Mouse (Mus musculus): Measurements from ENCODE around the gene Rnaseh2a.
"Not testable (repeated sequence)": the region's sequence is repeated elsewhere in the genome, so short reads cannot be mapped to it uniquely, and the experiment has no call there.

The Rnaseh2a gene

DNA sequence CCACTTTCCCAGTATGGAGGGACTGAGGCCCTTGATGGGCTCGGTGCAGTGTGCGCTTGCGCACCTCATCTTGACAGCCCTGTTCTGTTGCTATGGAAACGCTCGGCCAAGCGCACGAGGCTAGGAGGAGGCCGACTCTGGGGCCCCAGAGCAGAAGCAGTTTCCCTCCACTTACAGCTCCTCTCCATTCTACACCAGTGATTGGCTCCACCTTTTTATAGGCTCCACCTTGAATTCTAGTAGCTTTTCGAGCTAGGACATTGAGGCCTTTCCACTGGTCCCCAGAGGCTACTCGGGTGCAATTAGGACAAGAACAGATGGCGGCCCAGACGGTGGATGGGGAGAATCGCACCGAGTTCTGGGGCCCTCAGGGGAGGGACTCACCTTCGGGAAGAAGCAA lies 34.7 kb downstream of the Rnaseh2a start:
- peak; percentile 86 for DNase-seq (ENCODE audit: low read depth, low spot score)

DNA sequence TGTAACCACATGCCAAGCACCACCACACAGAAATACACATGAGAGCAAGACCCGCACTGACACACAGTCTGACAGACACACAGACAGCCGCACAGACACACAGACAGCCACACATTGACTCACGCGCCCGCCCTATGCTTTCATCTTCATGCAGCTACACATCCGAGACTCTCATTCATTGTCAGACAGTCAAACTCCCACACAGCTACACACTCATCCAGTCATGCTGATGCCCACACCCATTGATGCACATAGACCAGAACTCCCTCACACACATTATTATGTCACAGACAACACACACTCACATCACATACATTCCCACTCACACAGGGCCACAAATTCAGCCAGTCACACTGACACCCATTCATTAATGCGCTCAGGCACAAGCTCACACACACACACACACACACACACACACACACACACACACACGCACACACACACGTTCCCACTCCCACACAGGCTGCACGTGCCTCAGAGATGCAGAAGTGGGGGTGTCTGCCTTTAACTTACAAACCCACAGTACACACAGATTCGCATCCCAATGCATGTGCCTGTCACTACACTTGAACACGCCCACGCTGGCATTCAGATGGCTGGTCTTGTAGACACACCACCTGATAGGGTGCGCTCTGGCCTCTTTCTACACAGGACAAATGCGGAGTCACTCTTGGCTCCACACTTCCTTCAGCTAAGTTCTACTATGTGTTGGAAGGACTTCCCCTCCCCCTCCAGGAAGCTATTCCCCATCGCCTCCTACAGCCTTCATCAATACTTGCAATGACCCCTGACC lies 35.6 kb downstream of the Rnaseh2a start:
- no peak for DNase-seq (ENCODE audit: low read depth, low spot score)

DNA sequence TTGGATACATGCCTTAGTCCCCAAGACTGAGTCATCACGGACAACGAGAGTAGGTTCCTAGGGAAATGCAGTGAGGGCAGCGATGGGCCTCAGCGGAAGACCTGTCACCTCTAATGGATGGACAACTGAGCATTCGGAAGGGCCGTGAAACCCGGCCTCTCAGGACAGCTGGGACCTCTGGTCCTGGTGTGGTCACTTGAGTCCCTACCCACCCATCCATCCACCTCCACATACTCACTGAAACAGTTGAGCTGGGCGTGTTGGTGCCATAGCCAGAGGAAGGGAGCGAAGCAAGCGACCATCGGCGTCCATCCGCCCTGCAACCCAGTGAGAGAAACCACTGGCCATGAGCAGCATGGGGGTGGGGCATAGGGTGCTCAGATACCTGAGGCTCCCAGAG lies 39.0 kb downstream of the Rnaseh2a start:
- no peak for DNase-seq (ENCODE audit: low read depth, low spot score)

- peak; percentile 83 for DNase-seq (ENCODE audit: low read depth, low spot score)
Measured at GRCm38 (mm10) chr8:84928456-84929306, 40.9 kb downstream of the Rnaseh2a start.

GRCm38 (mm10) chr8:84927513-84927912 lies 42.1 kb downstream of the Rnaseh2a start:
- no peak for DNase-seq (ENCODE audit: low read depth, low spot score)

- no peak for DNase-seq (ENCODE audit: low read depth, low spot score)
Measured at GRCm38 (mm10) chr8:84925557-84925956, 44.0 kb downstream of the Rnaseh2a start.

GRCm38 (mm10) chr8:84921596-84921995 lies 48.0 kb downstream of the Rnaseh2a start:
- DNase-seq (ENCODE audit: low read depth, low spot score) = no peak

DNA sequence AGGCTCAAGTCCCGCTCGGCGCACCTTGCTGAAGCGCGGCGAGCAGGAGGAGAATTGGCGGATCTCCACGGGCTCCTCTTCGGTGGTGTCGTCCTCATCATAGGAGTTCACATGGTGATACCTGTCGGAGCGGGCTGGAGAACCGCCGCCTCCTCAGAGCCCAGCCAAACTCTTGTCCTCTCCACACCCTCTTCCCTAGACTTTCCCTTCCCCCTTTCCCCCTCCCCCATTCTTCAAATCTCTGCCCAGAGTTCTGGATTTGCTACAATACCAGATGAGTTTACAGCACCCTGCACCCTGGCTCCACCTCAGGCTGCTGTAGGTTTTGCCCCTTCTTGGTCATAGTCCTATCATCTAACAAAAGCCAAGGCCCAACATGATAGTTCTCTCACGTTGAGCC lies 50.9 kb downstream of the Rnaseh2a start:
- no peak for DNase-seq (ENCODE audit: low read depth, low spot score)

DNA sequence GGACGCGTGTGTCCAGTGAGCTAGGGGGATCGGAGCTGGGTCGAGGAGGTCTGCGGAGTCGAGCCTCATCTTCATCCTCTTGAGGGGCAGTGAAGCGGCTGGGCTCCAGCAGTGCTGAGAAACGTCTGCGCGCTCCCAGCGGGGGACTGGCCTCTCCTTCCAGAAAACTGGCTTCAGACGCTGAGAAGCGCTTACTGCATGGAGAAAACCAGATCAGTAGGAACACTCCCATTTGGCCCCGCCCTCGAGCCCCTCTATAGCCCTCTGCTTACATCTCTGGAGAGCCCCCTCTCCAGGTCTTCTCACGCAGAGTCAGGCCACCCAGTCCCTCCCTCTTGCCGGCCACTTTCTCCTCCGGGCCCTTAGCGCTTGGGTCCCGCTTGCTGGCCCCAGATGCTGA lies 51.8 kb downstream of the Rnaseh2a start:
- DNase-seq (ENCODE audit: low read depth, low spot score) = no peak

DNA sequence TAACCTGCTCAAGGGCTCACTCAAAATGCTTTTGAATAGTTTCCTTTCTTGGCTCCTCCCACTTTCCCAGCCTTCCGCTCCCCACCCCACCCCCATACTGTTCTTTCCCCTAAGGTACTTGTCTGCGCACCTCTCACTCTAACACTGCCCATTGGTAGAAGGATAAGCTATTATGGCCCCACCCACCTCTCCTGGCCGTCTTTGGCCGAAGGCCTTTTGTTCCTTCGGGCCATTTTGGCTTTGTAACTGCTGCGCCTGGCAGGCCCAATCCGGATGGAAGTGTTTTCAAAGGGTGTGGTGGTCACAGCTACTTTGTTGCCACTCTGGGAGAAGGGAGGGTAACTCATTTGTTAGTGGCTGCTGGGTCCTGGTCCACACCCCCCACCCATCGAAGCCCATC lies 54.3 kb downstream of the Rnaseh2a start:
- no peak for DNase-seq (ENCODE audit: low read depth, low spot score)

GRCm38 (mm10) chr8:84913960-84914359 lies 55.6 kb downstream of the Rnaseh2a start:
- no peak for DNase-seq (ENCODE audit: low read depth, low spot score)

DNA sequence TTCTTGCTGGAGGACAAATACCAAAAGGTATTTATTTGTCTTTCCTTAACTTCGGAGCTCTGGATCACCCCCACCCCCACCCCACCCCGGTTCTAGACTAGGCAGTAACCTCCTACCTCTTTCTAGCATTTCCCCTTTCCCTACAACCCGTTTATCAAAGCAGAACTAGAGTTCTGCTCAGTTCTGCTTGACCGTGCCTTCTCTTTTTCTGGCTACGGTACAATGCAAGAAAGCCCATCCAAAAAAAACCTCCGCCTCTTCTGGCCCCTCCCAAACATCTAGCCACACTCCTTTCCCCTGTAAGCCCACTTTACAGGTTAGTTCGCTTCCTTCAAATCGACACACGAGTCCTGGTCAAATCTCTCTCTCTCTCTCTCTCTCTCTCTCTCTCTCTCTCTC lies 56.1 kb downstream of the Rnaseh2a start:
- no peak for DNase-seq (ENCODE audit: low read depth, low spot score)

DNA sequence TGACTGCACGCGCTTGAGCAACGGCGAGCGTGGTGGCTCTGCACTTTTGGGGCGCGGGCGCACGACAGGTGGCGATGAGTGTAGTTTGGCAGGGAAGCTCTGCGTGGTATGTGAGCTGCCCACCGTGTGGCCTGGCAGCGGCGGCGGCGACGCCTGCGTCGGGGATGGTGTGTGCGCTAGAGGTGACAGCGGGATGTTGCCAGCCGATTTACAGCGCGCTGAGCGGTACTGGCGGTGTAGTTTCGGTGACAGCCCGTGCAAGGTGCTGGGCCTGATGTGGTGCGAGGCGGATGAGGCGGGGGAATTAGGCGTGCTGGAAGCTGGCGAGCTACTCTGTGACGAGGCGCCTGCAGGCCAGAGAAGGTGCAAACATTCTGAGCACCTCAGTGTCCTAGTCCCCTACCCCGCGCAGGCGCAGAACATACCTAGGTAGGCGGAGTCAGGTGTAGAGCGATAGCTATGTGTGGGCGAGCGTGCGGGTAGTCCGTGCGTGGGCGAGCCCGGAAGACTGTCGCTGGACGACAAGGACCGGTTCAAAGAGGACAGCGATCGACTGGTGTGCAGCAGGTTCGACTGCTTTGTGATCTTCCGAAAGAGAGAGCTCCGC lies 56.6 kb downstream of the Rnaseh2a start:
- peak; percentile 61 for DNase-seq (ENCODE audit: low read depth, low spot score)

DNA sequence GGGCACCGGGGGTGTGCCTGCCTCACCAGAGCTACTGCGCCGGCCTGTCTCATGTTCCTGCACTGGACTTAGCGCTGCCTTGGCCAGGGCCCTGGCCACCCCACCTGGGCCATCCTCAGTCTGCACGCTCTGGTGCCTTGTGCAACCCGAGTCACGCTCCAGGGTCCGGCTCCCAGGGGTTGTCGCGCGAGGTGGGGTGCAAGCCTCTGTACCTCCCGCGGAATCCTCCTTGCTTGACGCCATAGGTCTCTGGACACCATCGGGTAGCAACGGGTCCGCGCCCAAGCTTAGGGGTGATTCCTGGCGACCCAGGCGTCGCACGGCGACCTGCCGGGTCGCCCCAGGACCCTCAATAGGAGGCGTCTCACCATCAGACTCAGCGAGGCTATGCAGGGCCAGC lies 57.2 kb downstream of the Rnaseh2a start:
- DNase-seq (ENCODE audit: low read depth, low spot score) = no peak

GRCm38 (mm10) chr8:84911854-84912253 lies 57.7 kb downstream of the Rnaseh2a start:
- no peak for DNase-seq (ENCODE audit: low read depth, low spot score)

GRCm38 (mm10) chr8:84910551-84910950 lies 59.0 kb downstream of the Rnaseh2a start:
- DNase-seq (ENCODE audit: low read depth, low spot score) = no peak

DNA sequence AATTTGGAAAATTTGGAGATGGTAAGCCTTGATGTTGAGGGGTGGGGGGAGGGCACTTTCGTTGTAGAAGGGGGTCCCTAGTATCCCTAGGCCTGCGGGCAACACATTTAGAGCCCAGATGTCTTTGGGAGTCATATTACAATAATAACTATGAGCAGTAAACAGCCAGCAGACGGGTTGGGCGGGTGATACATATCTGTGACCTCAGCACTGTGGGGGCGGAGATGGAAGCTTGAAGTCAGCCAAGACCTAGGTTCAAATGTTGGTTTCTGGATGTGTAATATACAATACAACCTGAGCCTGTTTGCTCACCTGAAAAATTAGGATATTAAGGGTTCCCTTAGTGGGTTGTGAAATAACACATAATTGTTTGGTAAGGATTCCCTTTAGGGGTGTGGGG lies 59.6 kb downstream of the Rnaseh2a start:
- DNase-seq (ENCODE audit: low read depth, low spot score) = no peak

DNA sequence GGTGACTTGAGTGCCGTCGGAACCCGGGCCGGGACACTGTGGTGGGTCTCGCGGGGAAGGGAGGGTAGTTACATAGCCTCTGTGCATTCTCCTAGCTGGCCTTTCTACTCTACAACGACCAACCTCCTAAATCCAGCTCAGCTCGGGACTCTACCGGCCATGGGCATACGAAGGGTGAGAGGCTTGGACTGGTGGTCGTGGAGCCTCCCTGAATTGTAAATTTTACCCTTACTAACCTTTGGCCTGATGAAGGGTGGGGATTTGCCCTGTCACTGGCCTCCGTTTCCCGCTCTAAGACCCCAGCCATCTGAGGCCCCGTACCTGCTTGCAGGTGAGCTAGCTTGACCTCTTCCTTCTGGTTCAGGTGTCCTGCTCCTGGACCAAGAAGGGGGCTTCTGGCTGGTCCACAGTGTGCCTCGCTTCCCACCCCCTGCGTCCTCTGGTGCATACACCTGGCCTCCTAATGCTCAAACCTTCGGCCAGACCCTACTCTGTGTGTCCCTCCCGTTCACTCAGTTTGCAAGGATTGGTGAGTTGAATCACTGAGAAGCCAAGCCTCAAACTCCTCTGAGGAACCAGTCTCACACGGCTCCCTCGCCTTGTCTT lies 60.3 kb downstream of the Rnaseh2a start:
- no peak for DNase-seq (ENCODE audit: low read depth, low spot score)

- DNase-seq (ENCODE audit: low read depth, low spot score) = peak; percentile 97
Measured at GRCm38 (mm10) chr8:84908421-84909161, 61.0 kb downstream of the Rnaseh2a start, which contains the start of gene Dnase2a. TSS of gene Dnase2a (plus strand) at chr8:84908560.

GRCm38 (mm10) chr8:84907979-84908378 lies 61.6 kb downstream of the Rnaseh2a start:
- DNase-seq (ENCODE audit: low read depth, low spot score) = not testable (repeated sequence)

DNA sequence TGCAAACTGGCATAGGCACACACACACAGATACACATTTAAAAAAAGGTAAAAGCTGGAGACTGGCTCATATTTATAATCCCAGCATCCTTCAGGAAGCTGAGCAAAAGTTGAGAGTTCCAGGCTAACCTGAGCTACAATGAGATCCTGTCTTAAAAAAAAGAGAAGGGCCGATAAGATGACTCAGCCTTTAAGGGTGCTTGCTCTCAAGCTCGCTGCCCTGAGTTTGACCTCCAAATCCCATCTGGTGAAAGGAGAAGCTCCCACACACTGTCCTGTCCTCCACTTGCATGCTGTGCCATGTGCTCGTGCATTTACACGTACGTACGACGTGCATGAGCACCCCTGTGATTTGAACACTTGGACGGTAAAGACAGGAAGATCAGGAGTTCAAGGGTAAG lies 62.1 kb downstream of the Rnaseh2a start:
- DNase-seq (ENCODE audit: low read depth, low spot score) = no peak
